Mouse (Mus musculus): ENCODE results near the gene 1700011L22Rik. TPM values are rescaled to one million over a fixed set of nuclear protein-coding genes. Genes with fewer than 3 reads are reported as not detected.

Gene 1700011L22Rik
- polyA plus RNA-seq, 1 experiment from 2014 or later: not detected

DNA sequence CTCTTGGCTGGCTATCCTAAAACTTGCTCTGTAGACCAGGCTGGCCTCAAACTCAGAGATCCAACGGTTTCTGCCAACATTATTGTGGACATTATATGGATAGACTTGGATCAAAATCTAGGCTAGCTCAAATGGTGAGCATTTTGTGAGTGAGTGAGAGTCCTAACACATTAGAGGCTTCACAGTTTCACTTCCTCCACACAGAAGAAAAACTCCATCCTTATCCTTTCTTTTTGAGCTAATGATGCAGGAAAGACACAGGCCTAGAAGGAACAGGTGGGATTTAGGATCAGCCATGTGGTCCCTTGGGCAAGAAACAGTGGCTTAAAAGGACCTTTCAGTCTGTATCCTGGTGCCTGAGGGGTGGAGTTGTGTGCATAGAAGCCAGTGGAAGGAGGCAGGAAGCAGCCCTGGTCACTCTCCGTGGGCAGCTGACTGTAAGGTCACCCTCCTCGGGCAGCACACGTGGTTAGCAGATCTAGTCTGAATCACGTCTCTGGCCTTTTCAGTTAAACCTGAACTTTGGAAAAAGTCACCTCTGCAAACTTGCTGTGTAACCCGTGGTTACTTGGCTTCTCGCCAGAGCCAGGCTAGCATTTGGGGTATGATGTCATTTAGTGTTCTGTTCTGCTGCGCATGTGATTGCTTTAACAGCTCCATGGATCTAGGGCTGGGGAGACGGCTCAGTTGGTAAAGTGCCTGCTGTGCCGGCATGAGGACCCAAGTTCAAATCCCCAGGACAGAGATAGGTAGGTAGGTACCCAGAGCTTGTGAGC is 85.6 kb downstream of the 1700011L22Rik start:
- Histone ChIP-seq H3K9ac (no peak overlapping the region), H3K4me3 (no peak overlapping the region), H3K4me1 (replicated peaks) (peaks cover 21% of the 10 kb centered on the region), H3K27me3 (no peaks in the 10 kb centered on the region), H3K9me3 (no peaks in the 10 kb centered on the region), H3K27ac (replicated peaks) (no peak overlapping the region), H3K36me3 (no peaks in the 10 kb centered on the region), H3K4me2 (no peak overlapping the region)
- WGBS: 52% methylated on average over 10 of the region's 10 CpGs
- no peak; the same call in 1 of the 2 replicates for ATAC-seq (ENCODE audit: low FRiP score, low read depth)

- Histone ChIP-seq H3K27me3 (no peaks in the 10 kb centered on the region), H3K4me1 (replicated peaks) (peaks cover 21% of the 10 kb centered on the region), H3K4me2 (no peak overlapping the region), H3K9ac (no peak overlapping the region), H3K4me3 (no peak overlapping the region), H3K27ac (replicated peaks) (no peak overlapping the region), H3K9me3 (no peaks in the 10 kb centered on the region), H3K36me3 (no peaks in the 10 kb centered on the region)
- no peak for ATAC-seq (ENCODE audit: low FRiP score, low read depth)
- 85% methylated on average over 4 of the region's 4 CpGs for WGBS
Observed at GRCm38 (mm10) chr8:79161172-79161778, 87.1 kb downstream of the 1700011L22Rik start.

Other genes with a start within 250 kb of the 1700011L22Rik start
- gene Zfp827, start 220.1 kb downstream of the 1700011L22Rik start, polyA plus RNA-seq (2015; fragmentation: Nextera tagmentation; extraction: Ambion mirVana): 10.5 and 11.0 TPM in 2 replicates
- gene Mmaa, start 46.4 kb upstream of the 1700011L22Rik start, polyA plus RNA-seq (2015; fragmentation: Nextera tagmentation; extraction: Ambion mirVana): 16.7 and 17.8 TPM in 2 replicates
- 57.6 and 62.9 TPM in 2 replicates for gene Smad1, start 150.9 kb upstream of the 1700011L22Rik start, polyA plus RNA-seq (2015; fragmentation: Nextera tagmentation; extraction: Ambion mirVana)